Mouse (Mus musculus) testis, adult 2 months (tissue): ENCODE measurements around the gene Sorl1.

Source experiments
- CTCF ChIP-seq: fragments of 200-500 bp; IDR thresholded peaks from 2 replicates; pipeline ENCODE4 v1.5.1; 2012; ENCODE audit warnings: low read depth, mild to moderate bottlenecking, inconsistent platforms, low read length, moderate library complexity; ENCODE audit not compliant: control insufficient read depth, insufficient read depth, insufficient replicate concordance
- POLR2A ChIP-seq: fragments of 200-500 bp; IDR thresholded peaks from 2 replicates; pipeline ENCODE4 v1.6.1; 2012; ENCODE audit warnings: low read depth, mild to moderate bottlenecking, inconsistent platforms, low read length, moderate library complexity; ENCODE audit not compliant: control insufficient read depth

- TF ChIP-seq POLR2A (no peak), CTCF (no peak)
Observed at GRCm38 (mm10) chr9:42033291-42034115, 90.6 kb downstream of the Sorl1 start.
